Mouse (Mus musculus): ENCODE measurements at regions not wholly inside any gene's neighbourhood (a gene's known extent, or its start where the extent isn't known, plus 50 kb on each side); places are given as distances from the start of the nearest gene placed in this dataset.

DNA sequence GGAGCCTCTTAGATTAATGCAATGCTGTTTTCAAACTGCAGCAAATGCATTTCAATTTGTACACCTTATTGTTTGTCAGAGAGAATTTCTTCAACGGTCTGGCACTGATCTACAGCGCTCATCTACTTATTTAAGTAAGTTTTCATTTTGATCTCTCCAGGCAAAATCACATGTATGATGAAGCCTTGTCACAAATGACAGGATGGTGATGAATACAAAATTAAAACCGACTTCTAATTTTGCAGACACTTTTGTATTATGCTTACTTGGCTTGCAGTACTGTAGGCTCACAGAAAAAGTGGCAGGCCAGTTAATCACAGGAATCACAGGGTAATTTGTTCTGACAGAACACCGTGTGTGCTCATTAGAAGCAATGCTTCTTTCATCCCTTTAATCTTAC lies 406.4 kb downstream of the Gria2 start:
- H3K27ac ChIP-seq = no peak overlapping the region
- no peak overlapping the region for H3K4me3 ChIP-seq (ENCODE audit: insufficient read depth in 1 of 2, low read depth in 2 of 2, low read length in 2 of 2)
- no peaks in the 10 kb centered on the region for H3K27me3 ChIP-seq (ENCODE audit: control insufficient read depth, insufficient read depth, low read length)
- H3K4me1 ChIP-seq (replicated peaks; ENCODE audit: control insufficient read depth in 2 of 2, insufficient read depth in 2 of 2, low read length in 1 of 2) = no peaks in the 10 kb centered on the region
- no peak for ATAC-seq (ENCODE audit: insufficient read depth)
- no peak overlapping the region for H3K4me2 ChIP-seq (ENCODE audit: low read depth)
- H3K9ac ChIP-seq (replicated peaks) = no peak overlapping the region
- TF ChIP-seq EP300 (IDR thresholded peaks at IDR 0.05; ENCODE audit: low read depth) (no peak), CTCF (IDR thresholded peaks at IDR 0.05; ENCODE audit: low read depth) (no peak)
- no peaks in the 10 kb centered on the region for H3K9me3 ChIP-seq (ENCODE audit: control insufficient read depth, low read length)
- no peaks in the 10 kb centered on the region for H3K36me3 ChIP-seq (replicated peaks; ENCODE audit: control insufficient read depth, insufficient read depth, low read depth)
- WGBS (ENCODE audit: insufficient replicate concordance) = 58% methylated on average over 4 of the region's 4 CpGs
- DNase-seq (ENCODE audit: low read depth in 3 of 3, low spot score in 3 of 3) = no peak

DNA sequence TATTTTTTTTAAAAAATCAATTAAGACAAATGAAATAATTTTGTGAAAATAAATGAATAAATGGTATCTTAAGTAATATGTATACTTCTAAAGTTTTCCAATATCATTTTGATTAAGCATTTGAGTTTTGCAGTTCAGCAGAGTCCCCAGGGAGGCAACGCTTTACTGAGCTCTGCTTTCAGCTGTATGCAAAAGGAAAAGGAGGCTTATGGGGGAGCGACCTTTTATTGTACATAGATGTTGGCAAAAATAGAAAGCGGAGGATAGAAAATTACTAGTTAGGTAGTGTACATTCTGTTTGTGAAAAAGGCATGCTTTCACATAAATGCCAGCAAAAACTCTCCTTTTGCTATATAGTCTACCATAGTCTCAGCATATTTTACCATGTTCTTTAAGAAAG lies 382.2 kb downstream of the Gria2 start:
- 50% methylated on average over 3 of the region's 3 CpGs for WGBS (ENCODE audit: insufficient replicate concordance)
- H3K36me3 ChIP-seq (replicated peaks; ENCODE audit: control insufficient read depth, insufficient read depth, low read depth) = no peaks in the 10 kb centered on the region

DNA sequence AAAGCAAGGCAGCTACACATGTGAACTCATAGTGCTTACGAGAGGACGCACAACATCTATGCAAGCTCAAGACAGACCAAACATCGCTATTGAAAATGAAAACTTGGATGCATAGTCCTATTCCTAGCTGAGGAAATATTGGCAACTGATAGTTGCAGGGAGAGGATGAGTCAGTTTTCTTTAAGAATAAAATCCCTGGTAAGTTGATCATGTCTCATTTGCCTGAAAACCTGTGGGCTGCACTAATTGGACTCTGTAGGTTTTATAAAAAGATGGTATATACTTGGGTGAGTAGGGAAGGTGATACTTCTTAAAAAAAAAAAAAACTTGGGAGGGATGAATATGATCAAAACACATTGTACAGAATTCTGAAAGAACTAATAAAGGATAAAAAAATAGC lies 381.2 kb downstream of the Gria2 start:
- H3K4me3 ChIP-seq (ENCODE audit: insufficient read depth in 1 of 2, low read depth in 2 of 2, low read length in 2 of 2) = no peak overlapping the region
- H3K27me3 ChIP-seq (ENCODE audit: control insufficient read depth, insufficient read depth, low read length) = no peaks in the 10 kb centered on the region
- no peak overlapping the region for H3K4me2 ChIP-seq (ENCODE audit: low read depth)
- H3K27ac ChIP-seq = no peak overlapping the region
- no peak for TF ChIP-seq CTCF (IDR thresholded peaks at IDR 0.05; ENCODE audit: low read depth)
- no peak overlapping the region for H3K9ac ChIP-seq (replicated peaks)
- H3K36me3 ChIP-seq (replicated peaks; ENCODE audit: control insufficient read depth, insufficient read depth, low read depth) = no peaks in the 10 kb centered on the region
- no peak for DNase-seq (ENCODE audit: low read depth in 3 of 3, low spot score in 3 of 3)
- WGBS (ENCODE audit: insufficient replicate concordance) = 81% methylated on average over 3 of the region's 3 CpGs
- H3K4me1 ChIP-seq (replicated peaks; ENCODE audit: control insufficient read depth in 2 of 2, insufficient read depth in 2 of 2, low read length in 1 of 2) = no peaks in the 10 kb centered on the region
- ATAC-seq (ENCODE audit: insufficient read depth) = no peak
- H3K9me3 ChIP-seq (ENCODE audit: control insufficient read depth, low read length) = no peaks in the 10 kb centered on the region

More for the DNA sequence above, 382.2 kb downstream of the Gria2 start:
- Histone ChIP-seq H3K4me1 (replicated peaks; ENCODE audit: control insufficient read depth in 2 of 2, insufficient read depth in 2 of 2, low read length in 1 of 2) (no peaks in the 10 kb centered on the region), H3K9me3 (ENCODE audit: control insufficient read depth, low read length) (no peaks in the 10 kb centered on the region), H3K4me2 (ENCODE audit: low read depth) (no peak overlapping the region), H3K4me3 (ENCODE audit: insufficient read depth in 1 of 2, low read depth in 2 of 2, low read length in 2 of 2) (no peak overlapping the region), H3K27ac (no peak overlapping the region), H3K9ac (replicated peaks) (no peak overlapping the region), H3K27me3 (ENCODE audit: control insufficient read depth, insufficient read depth, low read length) (no peaks in the 10 kb centered on the region)
- no peak for DNase-seq (ENCODE audit: low read depth in 3 of 3, low spot score in 3 of 3)
- TF ChIP-seq CTCF (IDR thresholded peaks at IDR 0.05; ENCODE audit: low read depth) (no peak), EP300 (IDR thresholded peaks at IDR 0.05; ENCODE audit: low read depth) (no peak)
- ATAC-seq (ENCODE audit: insufficient read depth) = no peak

DNA sequence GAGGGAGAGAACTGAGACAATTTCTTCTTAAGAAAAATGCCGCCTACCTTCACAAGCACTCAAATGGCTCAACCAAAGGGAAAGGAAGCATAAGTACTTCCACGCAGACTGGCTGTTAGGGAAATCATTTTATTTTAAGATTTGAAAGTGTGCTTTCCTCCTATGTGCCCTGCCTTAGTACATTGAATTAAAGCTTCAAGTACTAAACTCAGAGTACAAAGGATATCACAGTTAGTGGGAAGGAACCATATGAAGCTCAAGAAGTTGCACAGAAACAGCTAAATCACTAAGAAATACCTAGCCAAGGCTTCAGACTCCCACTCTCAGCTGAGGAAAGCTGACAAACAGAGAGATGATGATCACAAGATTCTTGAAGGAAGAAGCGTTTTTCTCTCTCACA lies 380.5 kb downstream of the Gria2 start:
- DNase-seq (ENCODE audit: low read depth in 3 of 3, low spot score in 3 of 3) (no peak), ATAC-seq (ENCODE audit: insufficient read depth) (no peak)
- no peak overlapping the region for H3K27ac ChIP-seq
- WGBS (ENCODE audit: insufficient replicate concordance) = 53% methylated on average over 3 of the region's 3 CpGs
- no peak for TF ChIP-seq CTCF (IDR thresholded peaks at IDR 0.05; ENCODE audit: low read depth)
- TF ChIP-seq EP300 (IDR thresholded peaks at IDR 0.05; ENCODE audit: low read depth) = no peak
- H3K9ac ChIP-seq (replicated peaks) = no peak overlapping the region
- H3K4me3 ChIP-seq (ENCODE audit: insufficient read depth in 1 of 2, low read depth in 2 of 2, low read length in 2 of 2) = no peak overlapping the region
- H3K27me3 ChIP-seq (ENCODE audit: control insufficient read depth, insufficient read depth, low read length) = no peaks in the 10 kb centered on the region
- H3K4me1 ChIP-seq (replicated peaks; ENCODE audit: control insufficient read depth in 2 of 2, insufficient read depth in 2 of 2, low read length in 1 of 2) = no peaks in the 10 kb centered on the region
- H3K36me3 ChIP-seq (replicated peaks; ENCODE audit: control insufficient read depth, insufficient read depth, low read depth) = no peaks in the 10 kb centered on the region
- no peak overlapping the region for H3K4me2 ChIP-seq (ENCODE audit: low read depth)
- no peaks in the 10 kb centered on the region for H3K9me3 ChIP-seq (ENCODE audit: control insufficient read depth, low read length)

DNA sequence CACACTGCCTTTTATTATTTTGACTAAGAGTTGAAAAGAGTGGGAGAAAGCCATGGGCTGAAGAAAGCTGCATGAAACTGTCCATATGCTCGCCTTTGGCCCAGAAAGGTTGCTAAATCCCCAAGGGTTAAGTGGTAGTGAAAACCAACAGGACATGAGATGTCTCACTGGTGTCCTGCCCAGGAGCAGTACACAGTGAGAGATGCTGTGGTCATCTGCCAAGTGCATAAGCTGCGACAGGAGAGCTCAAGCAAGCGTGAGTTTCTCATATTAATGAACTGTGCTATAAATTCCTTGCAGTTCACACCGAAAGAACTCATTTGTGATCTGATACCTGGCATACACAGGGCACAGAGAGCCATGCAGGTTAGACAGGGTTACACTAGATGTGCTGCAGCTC lies 380.0 kb downstream of the Gria2 start:
- no peak for ATAC-seq (ENCODE audit: insufficient read depth)
- no peak overlapping the region for H3K4me3 ChIP-seq (ENCODE audit: insufficient read depth in 1 of 2, low read depth in 2 of 2, low read length in 2 of 2)
- no peak for TF ChIP-seq CTCF (IDR thresholded peaks at IDR 0.05; ENCODE audit: low read depth)
- TF ChIP-seq EP300 (IDR thresholded peaks at IDR 0.05; ENCODE audit: low read depth) = no peak
- H3K27ac ChIP-seq = no peak overlapping the region
- H3K4me1 ChIP-seq (replicated peaks; ENCODE audit: control insufficient read depth in 2 of 2, insufficient read depth in 2 of 2, low read length in 1 of 2) = no peaks in the 10 kb centered on the region
- no peaks in the 10 kb centered on the region for H3K9me3 ChIP-seq (ENCODE audit: control insufficient read depth, low read length)
- 58% methylated on average over 4 of the region's 4 CpGs for WGBS (ENCODE audit: insufficient replicate concordance)
- no peak for DNase-seq (ENCODE audit: low read depth in 3 of 3, low spot score in 3 of 3)
- H3K27me3 ChIP-seq (ENCODE audit: control insufficient read depth, insufficient read depth, low read length) = no peaks in the 10 kb centered on the region
- H3K9ac ChIP-seq (replicated peaks) = no peak overlapping the region
- H3K4me2 ChIP-seq (ENCODE audit: low read depth) = no peak overlapping the region
- no peaks in the 10 kb centered on the region for H3K36me3 ChIP-seq (replicated peaks; ENCODE audit: control insufficient read depth, insufficient read depth, low read depth)

All from liver, embryonic 14.5 days (tissue).